ENCODE assay signal across 8 mouse cellular contexts in the genomic region with DNA sequence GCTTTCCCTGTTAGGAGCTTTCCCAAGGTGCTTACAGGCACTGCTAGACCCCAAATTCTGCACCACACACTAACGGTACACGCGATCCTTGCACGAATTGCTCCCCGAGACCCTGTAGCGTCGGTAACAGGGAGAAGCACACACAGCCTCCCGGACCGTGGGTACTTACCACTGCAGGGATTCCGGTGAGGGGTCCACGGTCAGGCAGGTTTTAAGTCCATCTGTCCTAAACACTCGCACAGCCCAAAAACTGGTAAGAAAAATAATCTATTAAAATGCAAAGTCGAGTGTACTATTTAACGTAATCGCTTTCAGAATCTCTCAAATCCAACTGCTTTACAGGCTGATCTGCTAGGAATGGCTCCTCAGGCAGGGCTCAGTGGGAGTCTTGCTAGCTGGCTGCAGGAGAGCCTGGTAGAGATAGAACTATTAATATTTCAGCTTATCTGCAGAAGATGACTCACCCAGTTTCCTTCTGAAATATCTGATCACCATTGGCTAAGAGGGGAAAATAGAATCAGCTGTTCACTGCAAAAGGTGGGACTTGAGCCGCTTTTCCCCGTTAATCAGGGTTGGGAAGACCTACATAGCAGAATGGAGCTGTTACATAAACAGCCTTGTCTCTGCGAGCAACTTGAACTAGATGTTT. TPM values are rescaled to one million over a fixed set of nuclear protein-coding genes. Genes with fewer than 3 reads are reported as not detected.
DNase-seq lines count a peak whose midpoint lies in the region; ATAC-seq lines count a peak whose summit lies in the region.

TSS of gene Wdr37 (minus strand) at position 596 of the 649 bp plus-strand sequence.

- peak within 1 kb of the TSS; percentile 71 for H3K4me3 ChIP-seq in hindbrain, embryonic 13.5 days
- peak within 1 kb of the TSS; percentile 78 for H3K4me3 ChIP-seq in midbrain, embryonic 10.5 days
- H3K4me3 ChIP-seq in stomach, embryonic 15.5 days (replicated peaks), result peak within 1 kb of the TSS; percentile 91

- peak; percentile 34 to 43 for DNase-seq in kidney, adult 8-10 months
- DNase-seq in kidney, adult 18-20 months, result no peak
- DNase-seq in cerebellum, adult 8-10 months, result peak; percentile 69
- no peak for DNase-seq in gastrocnemius, adult 18-20 months (ENCODE audit: low spot score)
- peak; percentile 79 to 86 for DNase-seq in left cerebral cortex, adult 9 months (ENCODE audit: low spot score in 2 of 2)
- DNase-seq in midbrain, embryonic 10.5 days (ENCODE audit: low spot score), result no peak

- H3K4me1 ChIP-seq in hindbrain, embryonic 13.5 days (replicated peaks), result peaks cover 23% of the 10 kb centered on the region
- peaks cover 19% of the 10 kb centered on the region for H3K4me1 ChIP-seq in midbrain, embryonic 10.5 days
- H3K4me1 ChIP-seq in stomach, embryonic 15.5 days, result peaks cover 4% of the 10 kb centered on the region; the same call in 1 of the 2 replicates

- H3K27ac ChIP-seq in hindbrain, embryonic 13.5 days, result peak within 1 kb of the TSS; percentile 95
- H3K27ac ChIP-seq in midbrain, embryonic 10.5 days (replicated peaks), result peak within 1 kb of the TSS; percentile 92
- H3K27ac ChIP-seq in stomach, embryonic 15.5 days, result peak within 1 kb of the TSS; percentile 99

- H3K9me3 ChIP-seq in hindbrain, embryonic 13.5 days, result no peaks in the 10 kb centered on the region
- no peaks in the 10 kb centered on the region for H3K9me3 ChIP-seq in midbrain, embryonic 10.5 days (replicated peaks)
- H3K9me3 ChIP-seq in stomach, embryonic 15.5 days, result no peaks in the 10 kb centered on the region

- H3K4me2 ChIP-seq in hindbrain, embryonic 13.5 days, result peak within 1 kb of the TSS; percentile 83
- peak within 1 kb of the TSS; percentile 74 for H3K4me2 ChIP-seq in stomach, embryonic 15.5 days

- peak; percentile 47 for ATAC-seq in hindbrain, embryonic 13.5 days (ENCODE audit: low FRiP score)
- ATAC-seq in stomach, embryonic 15.5 days (ENCODE audit: insufficient read depth, low FRiP score, low read depth), result peak; percentile 65

- H3K36me3 ChIP-seq in hindbrain, embryonic 13.5 days, result peaks cover 4% of the 10 kb centered on the region; the same call in 1 of the 2 replicates
- peaks cover 11% of the 10 kb centered on the region for H3K36me3 ChIP-seq in midbrain, embryonic 10.5 days
- H3K36me3 ChIP-seq in stomach, embryonic 15.5 days, result no peaks in the 10 kb centered on the region

- no peaks in the 10 kb centered on the region for H3K27me3 ChIP-seq in hindbrain, embryonic 13.5 days
- no peaks in the 10 kb centered on the region for H3K27me3 ChIP-seq in midbrain, embryonic 10.5 days (ENCODE audit: low read depth, poor library complexity, severe bottlenecking)
- no peaks in the 10 kb centered on the region for H3K27me3 ChIP-seq in stomach, embryonic 15.5 days (replicated peaks)

- H3K9ac ChIP-seq in hindbrain, embryonic 13.5 days, result peak within 1 kb of the TSS; percentile 86
- H3K9ac ChIP-seq in stomach, embryonic 15.5 days, result peak within 1 kb of the TSS; percentile 77

- 1% methylated on average over 18 of the region's 18 CpGs for WGBS in hindbrain, embryonic 13.5 days
- 3% methylated on average over 18 of the region's 18 CpGs for WGBS in midbrain, embryonic 10.5 days
- 1% methylated on average over 18 of the region's 18 CpGs for WGBS in stomach, embryonic 15.5 days

RNA-seq across cellular contexts. Expression of gene Wdr37, which starts in this region (rescaled TPM):
- 10 to 100 TPM; 28.1 to 31.2 TPM for total RNA-seq in gastrocnemius, adult 18-20 months (2021)
- polyA plus RNA-seq in hindbrain, embryonic 13.5 days (2015; fragmentation: Nextera tagmentation; extraction: Ambion mirVana), result 53.9 and 57.7 TPM in 2 replicates
- 34.2 and 41.7 TPM in 2 replicates for polyA plus RNA-seq in midbrain, embryonic 10.5 days (2016; fragmentation: Nextera tagmentation; extraction: Ambion mirVana)
- 16.6 and 18.2 TPM in 2 replicates for polyA plus RNA-seq in stomach, embryonic 15.5 days (2015; fragmentation: Nextera tagmentation; extraction: Ambion mirVana)

Comparison
In these comparisons a context has a peak if more than half of its experiments do, and no peak if none do; other contexts are left out.
1. DNase-seq: peak in kidney, adult 8-10 months (2 of 2), cerebellum, adult 8-10 months (single experiment) and left cerebral cortex, adult 9 months (2 of 2); none in kidney, adult 18-20 months (single experiment), gastrocnemius, adult 18-20 months (single experiment) and midbrain, embryonic 10.5 days (single experiment).
2. Peak in every context shown above with its lines, with median percentiles within 50 percentile points of each other: H3K27ac ChIP-seq and H3K4me3 ChIP-seq.